Mouse (Mus musculus) layer of hippocampus, postnatal 14 days (tissue): Measurements from ENCODE around the gene Dhx9. TPM values are rescaled to one million over a fixed set of nuclear protein-coding genes. Genes with fewer than 3 reads are reported as not detected.
A peak's percentile ranks its signal among the peaks of the same experiment; 100 is the strongest.
"Not testable (repeated sequence)": the region's sequence is repeated elsewhere in the genome, so short reads cannot be mapped to it uniquely, and the experiment has no call there.

Experiments
- DNase-seq, 2 experiments: peaks; one replicate each; pipeline ENCODE4 v3.0.0; 2021 to 2022; ENCODE audit warnings: low spot score in 2 of 2, mixed read lengths in 1 of 2
- total RNA-seq, 2 experiments: library from RNA; stranded (reverse); gene quantifications; 2 replicates each; pipeline ENCODE4 v1.2.3; 2021

Gene Dhx9
- total RNA-seq, 2 experiments from 2014 or later = 121 to 125 TPM

DNA sequence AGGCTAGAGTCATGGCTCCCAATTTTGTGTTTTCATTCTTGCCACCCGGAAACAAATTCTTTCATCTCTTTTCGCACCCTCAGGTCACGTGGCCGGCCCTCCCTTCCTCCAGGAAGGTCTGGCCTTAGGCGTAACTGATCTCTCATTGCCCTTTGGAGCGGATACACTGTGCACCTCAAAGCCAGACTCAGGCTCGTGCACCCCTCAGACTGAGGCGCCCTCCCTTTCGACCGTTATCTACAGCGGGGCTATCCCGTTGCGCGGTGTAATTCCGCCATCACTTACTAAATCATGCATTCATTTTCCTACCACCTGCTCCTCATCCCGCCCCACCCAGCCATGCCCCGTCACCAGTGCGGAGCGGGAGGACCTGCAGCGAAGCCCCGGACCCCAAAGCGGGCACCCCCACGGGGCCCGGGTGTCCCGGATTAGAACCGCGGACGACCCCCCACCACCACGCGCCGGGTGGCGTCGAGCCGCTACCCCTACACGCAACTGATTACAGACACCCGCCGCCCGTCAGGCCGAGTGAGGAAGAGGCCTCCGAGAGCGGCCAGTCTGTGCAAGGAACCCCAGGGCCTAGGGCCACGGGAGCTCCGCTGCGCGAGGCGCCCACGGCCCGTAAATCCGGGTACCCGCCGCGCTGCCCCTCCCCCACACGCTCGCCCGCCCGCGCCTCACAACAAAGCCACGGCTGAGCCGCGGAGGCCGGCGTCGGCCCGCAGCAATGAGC, 527 bp downstream of the Dhx9 start:
- DNase-seq = peak in 1 of 2 experiments; percentile 30

DNA sequence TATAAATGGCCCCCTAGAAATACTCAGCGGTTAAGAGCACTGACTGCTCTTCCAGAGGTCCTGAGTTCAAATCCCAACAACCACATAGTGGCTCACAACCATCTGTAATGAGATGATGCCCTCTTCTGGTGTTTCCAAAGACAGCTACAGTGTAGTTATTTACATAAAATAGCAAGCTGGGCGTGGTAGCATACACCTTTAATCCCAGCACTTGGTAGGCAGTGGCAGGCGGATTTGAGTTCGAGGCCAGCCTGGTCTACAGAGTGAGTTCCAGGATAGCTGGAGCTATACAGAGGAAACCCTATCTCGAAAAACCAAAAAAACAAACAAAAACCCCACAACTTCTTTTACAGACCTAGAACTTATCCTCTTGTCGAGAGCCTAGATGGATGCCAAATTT, 1.3 kb downstream of the Dhx9 start:
- DNase-seq = not testable (repeated sequence)

DNA sequence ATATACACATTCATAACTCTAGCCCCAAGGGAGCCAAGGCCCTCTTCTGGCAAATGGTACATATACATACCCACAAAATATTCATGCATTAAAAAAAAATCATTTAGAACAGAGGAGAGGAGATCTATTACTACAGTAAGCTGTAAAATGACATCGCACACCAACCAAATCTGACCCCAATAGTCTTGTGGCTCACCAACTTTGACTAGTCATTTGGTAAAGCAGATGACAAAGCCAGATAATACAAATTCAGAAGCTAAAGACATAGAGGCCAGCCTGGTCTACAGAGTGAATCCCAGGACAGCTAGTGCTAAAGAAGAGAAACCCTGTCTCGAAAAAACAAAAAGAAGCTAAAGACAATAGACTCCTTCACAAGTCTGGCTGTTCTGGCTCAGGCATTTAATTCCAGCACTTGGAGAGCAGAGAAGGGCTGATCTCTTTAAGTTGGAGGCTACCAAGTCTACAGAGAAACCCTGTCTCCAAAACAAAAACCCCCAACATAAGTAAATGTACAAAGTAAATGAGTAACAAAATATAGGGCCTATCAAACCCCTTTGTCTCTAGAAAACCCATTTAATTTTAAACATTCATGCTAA, 2.2 kb downstream of the Dhx9 start:
- no peak for DNase-seq

DNA sequence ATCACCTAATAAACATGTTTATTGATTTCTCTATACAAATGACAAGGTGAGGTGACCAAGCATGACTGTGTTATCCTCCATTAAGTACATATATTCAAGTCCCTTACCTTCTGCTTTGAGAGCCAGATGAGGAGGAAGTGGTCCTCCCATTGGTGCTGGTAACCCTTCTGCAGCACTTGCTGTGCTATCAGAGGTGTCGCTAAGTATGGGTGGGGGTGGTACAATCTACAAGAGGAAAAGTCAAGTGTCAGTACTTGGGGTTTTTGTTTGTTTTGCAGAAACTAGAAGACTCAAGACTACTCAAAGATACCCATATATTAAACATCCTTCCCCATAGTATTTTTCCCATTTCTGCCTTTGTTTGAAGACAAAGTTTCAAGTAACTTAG, 6.4 kb downstream of the Dhx9 start:
- DNase-seq = no peak

DNA sequence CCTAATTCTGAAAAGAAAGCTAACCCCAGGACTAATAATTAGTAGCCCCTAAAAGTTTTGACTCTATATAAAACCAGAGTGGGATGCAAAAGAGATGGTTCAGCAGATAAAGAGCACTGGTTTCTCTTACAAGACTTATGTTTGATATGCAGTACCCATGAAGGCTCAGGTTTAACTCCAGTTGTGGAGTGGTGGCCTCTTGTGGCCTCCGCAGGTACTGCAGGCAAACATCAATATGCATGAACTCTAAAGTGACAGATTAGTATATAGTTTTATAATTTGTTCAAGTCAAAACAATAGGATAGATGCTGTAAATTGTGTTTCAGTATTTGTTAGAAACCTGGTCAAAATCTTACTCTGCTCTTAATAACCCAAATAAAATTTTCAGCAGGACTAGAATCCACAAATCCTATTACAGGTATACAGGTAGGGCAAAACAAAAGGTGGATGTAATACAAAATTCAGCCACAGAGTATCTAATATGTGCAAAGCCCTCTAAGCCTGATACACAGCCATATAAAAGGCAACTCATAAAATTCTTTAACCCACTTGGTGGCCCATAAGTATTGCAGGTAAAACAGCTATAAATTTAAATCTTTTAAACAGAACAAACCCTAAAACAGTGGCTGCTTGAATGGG, 7.0 kb downstream of the Dhx9 start:
- DNase-seq = peak; percentile 60 to 73

GRCm38 (mm10) chr1:153479296-153479695, 8.2 kb downstream of the Dhx9 start:
- no peak for DNase-seq

- no peak for DNase-seq
These were observed 25.7 kb downstream of the Dhx9 start for GRCm38 (mm10) chr1:153461796-153462195.

- DNase-seq = no peak
These were observed 31.3 kb downstream of the Dhx9 start for GRCm38 (mm10) chr1:153456137-153456536.

- no peak for DNase-seq
These were observed 34.3 kb downstream of the Dhx9 start for GRCm38 (mm10) chr1:153453146-153453642.

GRCm38 (mm10) chr1:153451237-153452154, 36.0 kb downstream of the Dhx9 start:
- DNase-seq = peak; percentile 49 to 57

- no peak for DNase-seq
These were observed 41.2 kb downstream of the Dhx9 start for GRCm38 (mm10) chr1:153446120-153446831.

- DNase-seq = no peak
These were observed 43.8 kb downstream of the Dhx9 start for GRCm38 (mm10) chr1:153443632-153444031.

- no peak for DNase-seq
These were observed 44.4 kb downstream of the Dhx9 start for GRCm38 (mm10) chr1:153443019-153443418.

DNA sequence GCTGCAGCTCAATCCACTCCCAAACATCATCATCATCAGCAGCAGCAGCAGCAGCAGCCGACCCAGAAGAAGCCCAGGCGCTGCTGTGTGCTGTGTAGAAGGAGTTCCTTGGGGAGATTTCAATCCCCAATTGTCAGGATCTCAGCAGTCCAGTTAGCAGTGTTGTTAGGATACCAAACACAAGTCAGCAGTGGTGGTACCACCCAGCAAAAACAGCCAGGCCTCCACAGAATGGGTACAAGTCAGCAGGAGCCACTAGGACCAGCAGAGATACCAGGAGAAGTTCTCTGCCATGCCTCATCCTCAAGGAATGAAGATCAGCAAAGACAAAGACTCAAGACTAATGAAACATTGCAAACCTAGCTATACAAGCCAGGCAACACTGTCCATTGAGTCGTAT, 45.8 kb downstream of the Dhx9 start:
- no peak for DNase-seq

DNA sequence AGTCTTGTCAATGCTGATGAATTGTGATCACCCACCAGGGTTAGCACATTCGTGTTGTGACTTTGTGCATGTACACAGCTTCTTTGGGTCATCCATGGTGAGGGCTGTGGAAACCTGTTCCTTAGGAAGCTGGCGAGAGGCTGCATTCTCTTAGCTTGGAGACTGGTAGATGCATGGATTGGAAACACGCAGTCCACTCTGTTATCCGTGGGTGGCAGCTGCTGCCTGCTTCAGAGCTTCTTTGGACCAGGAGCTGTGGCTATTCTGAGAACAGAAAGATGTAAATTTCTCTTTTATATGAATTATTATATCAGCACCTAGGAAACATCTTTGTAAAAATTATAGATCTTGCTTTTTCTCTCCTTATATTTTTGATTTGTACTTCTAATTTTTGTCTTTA, 46.7 kb downstream of the Dhx9 start:
- no peak for DNase-seq

DNA sequence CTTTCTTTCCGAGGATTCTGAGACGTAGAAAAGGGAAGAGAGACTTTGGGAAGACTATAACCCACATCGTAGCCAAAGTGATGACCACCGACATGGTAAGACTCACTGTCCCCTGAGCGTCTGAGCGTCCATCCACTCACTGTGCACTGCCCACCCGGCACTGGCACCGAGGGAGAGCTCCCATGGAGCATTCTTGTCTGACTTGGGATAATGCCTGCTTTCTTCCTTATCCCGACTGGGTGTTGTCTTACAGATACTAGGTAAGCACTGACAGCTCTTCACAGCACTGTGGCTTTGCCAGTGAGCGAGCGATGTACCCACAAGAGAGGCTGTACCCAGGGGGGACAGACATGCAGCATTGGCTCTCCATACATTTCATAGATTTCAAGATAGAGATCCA, 49.9 kb downstream of the Dhx9 start:
- no peak for DNase-seq

DNA sequence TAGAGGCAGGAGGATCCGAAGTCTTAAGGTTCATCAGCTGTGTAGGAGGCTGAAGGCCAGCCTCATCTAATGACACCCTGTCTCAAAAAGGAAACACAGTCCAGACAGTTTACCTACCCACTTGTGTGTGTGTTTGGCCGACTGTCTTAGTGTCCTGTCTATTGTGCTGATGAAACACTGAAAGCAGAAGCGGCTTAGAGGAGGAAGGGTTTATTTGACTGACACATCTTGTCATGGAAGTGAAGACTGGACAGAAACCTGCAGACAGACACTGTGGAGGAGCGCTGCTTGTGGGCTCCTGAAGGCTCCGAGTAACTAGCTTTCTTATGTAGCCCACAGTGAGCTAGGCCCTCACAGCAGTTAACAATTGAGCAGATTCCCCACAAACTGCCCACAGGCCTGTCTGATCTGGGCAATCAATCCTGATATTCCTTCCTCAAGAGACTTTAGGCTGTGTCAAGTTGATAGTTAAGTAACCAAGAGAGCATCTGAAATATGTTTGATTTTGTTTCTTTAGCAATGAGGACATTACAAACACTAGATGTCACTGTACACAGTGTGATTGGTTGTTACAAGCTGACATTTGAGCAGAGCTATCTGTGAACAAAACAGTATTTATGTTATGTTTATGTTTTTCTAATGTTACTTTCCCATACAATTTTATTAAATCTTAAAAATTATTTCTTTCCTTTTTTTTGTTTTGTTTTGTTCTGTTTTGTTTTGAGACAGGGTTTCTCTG, 53.4 kb downstream of the Dhx9 start:
- no peak for DNase-seq

- no peak for DNase-seq
These were observed 55.1 kb downstream of the Dhx9 start for GRCm38 (mm10) chr1:153432329-153432728.

DNA sequence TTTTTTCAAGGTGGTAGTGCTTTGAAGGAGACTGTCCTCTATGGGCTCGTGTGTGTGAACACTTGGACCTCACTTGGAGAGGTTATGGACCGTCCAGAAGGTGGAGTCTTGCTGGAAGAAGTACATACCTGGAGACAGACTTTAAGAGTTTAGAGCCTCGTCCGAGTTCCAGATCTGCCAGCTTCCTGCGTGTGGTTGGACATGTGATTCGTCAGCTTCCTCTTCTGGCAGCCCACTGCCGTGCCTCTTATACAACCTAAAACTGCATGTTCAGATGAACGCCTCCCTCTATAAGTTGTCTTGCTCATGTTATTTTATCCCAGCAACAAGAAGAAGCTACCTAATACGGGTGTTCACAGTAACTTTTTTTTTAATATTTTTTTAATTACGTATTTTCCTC, 55.8 kb downstream of the Dhx9 start:
- DNase-seq = no peak

DNA sequence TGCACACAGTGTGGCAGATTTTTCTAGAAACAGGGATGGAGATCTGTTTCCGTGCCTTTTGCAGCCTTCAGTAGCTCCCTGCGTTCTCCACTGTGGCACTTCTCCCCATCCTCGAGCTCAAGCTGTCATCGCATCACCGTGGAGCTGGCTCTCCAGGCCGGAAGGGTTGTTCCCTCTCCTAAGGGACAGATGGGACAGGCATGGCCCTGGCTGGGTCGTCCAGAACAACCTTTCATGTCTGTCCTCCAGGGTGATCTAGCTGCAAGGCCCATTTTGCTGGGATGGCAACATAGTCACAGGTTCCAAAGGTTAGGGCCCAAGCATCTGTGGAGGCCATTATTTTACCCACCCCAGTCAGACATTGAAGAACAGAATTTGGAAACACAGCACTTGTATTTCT, 56.3 kb downstream of the Dhx9 start:
- DNase-seq = no peak
